Mouse (Mus musculus) cerebellum, postnatal 25 days (tissue): Measurements from ENCODE around the gene Csk.

Experiments used
- DNase-seq, 2 experiments: peaks; one replicate each; pipeline ENCODE4 v3.0.0; 2021; ENCODE audit warnings: mixed read lengths in 2 of 2

The Csk gene

GRCm38 (mm10) chr9:57600620-57601352 lies 52.6 kb downstream of the Csk start:
- peak in 1 of 2 experiments; percentile 36 for DNase-seq

DNA sequence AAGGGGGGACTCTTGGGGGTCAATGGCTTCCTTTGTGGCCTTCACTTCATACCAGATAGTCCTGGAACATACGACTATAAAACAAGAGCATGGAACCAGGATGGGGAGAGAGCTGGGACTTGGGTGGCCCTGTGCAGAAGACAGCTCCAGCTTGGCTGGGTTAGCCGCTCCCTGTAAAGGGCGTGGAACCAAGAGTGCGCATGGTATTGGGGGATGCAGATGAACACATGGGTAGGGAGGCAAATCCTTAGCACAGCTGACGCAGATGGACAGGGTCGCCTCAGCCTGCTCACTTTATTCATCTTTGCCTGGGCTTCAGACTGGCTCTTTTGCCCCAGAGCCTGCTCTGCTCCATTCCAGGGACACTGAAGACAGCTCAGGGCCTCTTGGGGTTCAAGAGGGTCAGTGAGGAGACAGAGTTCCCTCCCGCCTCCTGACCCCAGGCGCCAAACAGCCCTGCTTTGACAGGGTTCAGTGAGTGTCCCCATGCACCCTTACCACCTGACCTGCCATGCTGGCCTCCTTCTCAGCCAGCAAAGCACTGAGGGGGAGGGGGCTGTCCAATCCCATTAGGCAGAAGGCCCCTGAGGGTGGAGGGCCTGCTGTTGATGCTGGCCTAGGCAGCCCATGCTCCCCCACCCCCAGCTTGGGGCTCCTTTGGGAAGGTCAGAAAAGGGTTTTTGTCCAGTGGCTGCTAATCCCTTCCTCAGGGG lies 54.4 kb downstream of the Csk start:
- DNase-seq = no peak

- peak in 1 of 2 experiments; percentile 34 for DNase-seq
These were observed 55.5 kb downstream of the Csk start for GRCm38 (mm10) chr9:57597929-57598382.

- no peak for DNase-seq
These were observed 56.2 kb downstream of the Csk start for GRCm38 (mm10) chr9:57597265-57597664.

- no peak for DNase-seq
These were observed 59.3 kb downstream of the Csk start for GRCm38 (mm10) chr9:57594174-57594509.

- peak in 1 of 2 experiments; percentile 38 for DNase-seq
These were observed 59.8 kb downstream of the Csk start for GRCm38 (mm10) chr9:57593454-57594173.

- DNase-seq = peak in 1 of 2 experiments; percentile 32
These were observed 62.7 kb downstream of the Csk start for GRCm38 (mm10) chr9:57590726-57591125.

DNA sequence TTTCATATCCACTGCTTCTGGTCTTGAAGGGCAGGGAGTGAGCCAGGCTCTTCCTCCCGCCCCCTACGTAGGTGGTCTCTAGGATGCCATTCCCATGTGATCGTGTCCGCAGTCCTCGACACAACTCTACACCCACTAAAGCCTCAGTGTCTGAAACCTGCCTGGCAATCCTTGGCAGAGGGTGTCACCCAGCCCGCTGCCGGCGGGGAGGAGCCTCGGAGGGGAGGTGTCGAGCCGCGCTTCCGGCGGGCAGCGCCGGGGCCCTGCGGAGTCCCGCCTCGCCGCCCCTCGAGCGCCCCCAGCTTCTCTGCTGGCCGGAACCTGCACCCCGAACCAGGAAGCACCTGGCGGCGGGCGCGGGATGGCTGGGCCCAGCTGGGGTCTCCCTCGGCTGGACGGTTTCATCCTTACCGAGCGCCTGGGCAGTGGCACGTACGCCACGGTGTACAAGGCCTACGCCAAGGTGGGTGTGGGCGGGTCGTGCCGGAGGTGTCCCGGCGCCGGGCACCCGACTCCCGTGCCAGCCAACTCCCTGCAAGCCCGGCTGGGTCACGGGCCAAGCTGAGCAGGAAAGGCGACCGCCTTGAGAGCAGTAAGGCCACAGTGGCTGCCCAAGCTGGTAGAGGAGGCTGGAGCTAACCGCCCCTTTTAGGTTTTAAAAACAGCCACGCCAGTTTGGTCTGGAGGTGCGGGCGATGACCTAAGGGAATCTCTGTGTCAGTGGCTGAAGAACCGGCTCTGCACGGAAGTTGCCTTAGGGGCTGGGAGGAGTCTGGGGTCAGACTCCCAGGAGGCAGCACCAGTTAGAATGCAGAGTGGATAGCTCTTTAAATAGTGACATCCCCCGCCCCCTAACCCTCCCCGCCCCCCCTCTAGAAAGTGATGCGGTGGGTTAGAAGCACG lies 64.0 kb downstream of the Csk start, which contains the start of gene Ulk3:
Gene Ulk3 (plus strand): TSS at position 229 of the 903 bp plus-strand sequence.
- peak; percentile 82 to 85 for DNase-seq

GRCm38 (mm10) chr9:57584991-57585390 lies 68.4 kb downstream of the Csk start:
- DNase-seq = no peak

- DNase-seq = no peak
These were observed 76.1 kb downstream of the Csk start for GRCm38 (mm10) chr9:57577144-57577849.
